Mouse (Mus musculus) cerebellum, adult (tissue): ENCODE measurements at regions not wholly inside any gene's neighbourhood (a gene's known extent, or its start where the extent isn't known, plus 50 kb on each side); places are given as distances from the start of the nearest gene placed in this dataset.
"Not testable (repeated sequence)": the region's sequence is repeated elsewhere in the genome, so short reads cannot be mapped to it uniquely, and the experiment has no call there.

Experiments used
- ATAC-seq: cut with Nextera tagmentation; 2 replicates; pipeline ENCODE4 v1.9.2; 2017; ENCODE audit warnings: mild to moderate bottlenecking, moderate library complexity, mixed read lengths; ENCODE audit not compliant: insufficient number of reproducible peaks, low FRiP score, low TSS enrichment

DNA sequence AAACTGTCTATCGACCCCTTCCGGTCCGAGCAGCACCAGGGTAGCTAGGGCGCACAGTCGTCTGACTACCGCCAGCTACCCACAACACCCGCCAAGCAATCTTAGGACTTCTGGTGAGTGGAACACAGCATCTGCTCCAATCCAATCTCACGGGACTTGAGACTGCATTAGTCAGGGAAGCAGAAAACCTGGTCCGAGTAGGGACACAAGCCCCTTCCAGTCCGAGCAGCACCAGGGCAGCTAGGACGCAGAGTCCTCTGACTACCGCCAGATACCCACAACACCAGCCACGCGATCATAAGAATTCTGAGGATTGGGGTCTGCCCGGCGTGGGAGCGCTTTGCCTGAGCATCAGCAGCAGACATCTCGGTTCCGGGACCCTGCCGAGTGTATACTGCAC lies 79.6 kb downstream of the Gm10715 start:
- ATAC-seq: not testable (repeated sequence)

DNA sequence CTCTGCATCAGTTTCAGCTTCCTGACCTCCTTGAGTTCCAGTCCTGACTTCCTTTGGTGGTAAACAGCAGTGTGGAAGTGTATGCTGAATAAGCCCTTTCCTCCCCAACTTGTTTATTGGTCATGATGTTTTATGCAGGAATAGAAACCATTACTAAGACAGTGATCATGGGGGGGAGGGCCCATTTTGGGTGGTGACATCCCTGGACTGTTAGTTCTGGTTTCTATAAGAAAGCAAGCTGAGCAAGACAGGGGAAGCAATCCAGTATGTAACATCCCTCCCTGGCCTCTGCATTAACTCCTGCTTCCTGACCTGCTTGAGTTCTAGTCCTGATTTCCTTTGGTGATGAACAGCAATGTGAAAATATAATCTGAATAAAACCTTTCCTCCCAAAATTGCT lies 124.5 kb downstream of the Gm10715 start:
- ATAC-seq: no peak

GRCm38 (mm10) chr9:3184343-3184742 lies 147.7 kb downstream of the Gm10715 start:
- no peak for ATAC-seq

DNA sequence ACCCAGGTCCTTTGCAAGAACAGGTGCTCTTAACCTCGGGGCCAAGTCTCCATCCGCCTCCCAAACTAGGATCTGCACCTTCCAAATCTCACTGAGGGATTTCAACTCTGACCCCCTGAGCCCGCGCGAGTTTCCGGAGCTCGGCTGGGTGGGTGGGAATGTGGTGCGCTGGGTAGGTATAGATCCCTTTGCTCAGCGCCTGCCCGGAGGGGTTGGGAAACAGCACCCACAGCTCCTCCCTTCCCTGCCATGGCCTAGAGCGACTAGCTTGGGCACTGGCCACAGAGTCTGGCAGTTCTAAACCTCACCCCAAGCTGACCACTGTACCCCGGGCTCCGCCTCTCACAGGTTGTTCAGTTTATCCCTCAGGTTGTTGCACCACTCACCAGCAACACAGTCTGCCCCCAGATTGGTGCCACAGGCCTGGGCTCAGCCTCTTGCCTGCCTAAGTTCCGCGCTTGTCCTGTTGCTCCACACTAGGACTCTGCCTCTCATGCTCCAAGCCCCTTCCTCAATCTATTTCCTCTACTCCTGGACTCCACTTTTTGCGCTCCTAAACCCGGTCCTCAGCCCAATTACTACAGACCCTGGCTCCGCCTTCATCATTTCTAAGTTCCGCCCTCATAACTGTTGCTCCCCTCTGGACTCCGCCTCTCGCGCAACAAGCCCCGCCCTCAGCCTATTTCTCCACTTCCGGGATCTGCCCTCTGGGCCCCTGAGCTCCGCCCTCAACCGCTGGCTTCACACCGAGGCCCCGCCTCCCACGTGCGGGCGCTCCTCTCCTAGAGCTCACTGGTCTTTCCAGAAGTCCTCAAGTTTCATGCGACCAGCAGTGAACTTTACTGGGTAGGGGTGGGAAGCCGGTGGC lies 135.6 kb upstream of the Alkbh8 start:
- ATAC-seq: no peak

- ATAC-seq: not testable (repeated sequence)
Measured at GRCm38 (mm10) chr9:3200019-3200347, 135.0 kb upstream of the Alkbh8 start.

DNA sequence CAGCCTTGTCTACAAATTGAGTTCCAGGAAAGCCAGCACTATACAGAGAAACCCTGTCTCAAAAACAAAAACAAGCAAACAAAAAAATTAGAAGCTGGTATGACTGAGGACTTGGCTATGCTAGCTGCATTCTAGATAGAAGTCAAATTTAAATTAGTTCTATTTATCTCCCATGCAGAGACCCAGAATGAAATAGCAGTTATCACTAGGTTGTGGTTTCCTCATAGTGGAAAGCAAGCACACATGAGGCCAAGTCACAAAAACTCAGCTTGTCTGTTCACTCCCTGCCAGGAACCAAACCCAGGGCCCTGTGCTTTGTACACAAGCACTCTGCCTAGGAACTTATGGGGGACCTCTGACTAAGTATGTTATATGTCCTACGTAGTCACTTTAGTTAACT lies 126.8 kb upstream of the Alkbh8 start:
- not testable (repeated sequence) for ATAC-seq

DNA sequence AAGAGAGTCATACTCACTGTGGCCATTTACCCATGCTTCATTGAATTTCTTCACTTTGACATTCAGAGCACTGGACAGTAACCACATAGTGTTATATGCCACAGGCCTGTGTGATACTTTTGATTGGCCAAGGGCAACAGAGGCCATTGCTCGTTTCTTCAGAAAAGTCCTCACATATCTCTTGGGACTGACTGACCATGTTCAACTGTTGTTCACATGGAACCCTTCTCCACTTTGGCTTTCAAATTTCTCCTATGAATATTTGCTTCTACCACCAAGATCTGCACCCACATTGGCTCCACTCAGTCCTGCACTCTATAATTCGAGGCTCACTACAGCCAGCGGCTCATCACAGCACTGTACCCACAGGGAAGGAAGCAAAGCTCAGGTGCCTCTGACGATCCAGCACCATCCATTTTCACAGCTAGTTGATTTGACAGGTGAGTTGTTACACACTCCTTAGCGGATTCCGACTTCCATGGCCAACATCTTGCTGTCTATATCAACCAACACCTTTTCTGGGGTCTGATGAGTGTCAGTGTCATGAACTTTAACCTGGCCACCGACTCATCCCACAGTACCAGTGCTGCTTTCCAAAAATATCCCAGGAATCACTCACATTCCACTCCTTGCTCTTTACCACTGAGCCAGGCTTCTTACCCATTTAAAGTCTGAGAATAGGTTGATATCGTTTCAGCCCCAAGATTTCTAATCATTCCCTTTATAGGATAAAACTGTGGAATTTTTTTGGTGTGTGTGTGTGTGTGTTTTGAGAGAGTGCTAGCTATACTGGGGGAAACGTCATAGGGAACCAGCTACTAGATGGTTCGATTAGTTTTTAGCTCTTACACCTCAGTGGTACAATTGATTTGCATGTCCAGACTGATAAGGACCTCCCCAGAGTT lies 76.3 kb upstream of the Alkbh8 start:
- peak; percentile 99 for ATAC-seq

- no peak for ATAC-seq
Measured at GRCm38 (mm10) chr9:3260181-3260580, 74.8 kb upstream of the Alkbh8 start.

- no peak for ATAC-seq
Measured at GRCm38 (mm10) chr9:3260860-3261259, 74.1 kb upstream of the Alkbh8 start.

DNA sequence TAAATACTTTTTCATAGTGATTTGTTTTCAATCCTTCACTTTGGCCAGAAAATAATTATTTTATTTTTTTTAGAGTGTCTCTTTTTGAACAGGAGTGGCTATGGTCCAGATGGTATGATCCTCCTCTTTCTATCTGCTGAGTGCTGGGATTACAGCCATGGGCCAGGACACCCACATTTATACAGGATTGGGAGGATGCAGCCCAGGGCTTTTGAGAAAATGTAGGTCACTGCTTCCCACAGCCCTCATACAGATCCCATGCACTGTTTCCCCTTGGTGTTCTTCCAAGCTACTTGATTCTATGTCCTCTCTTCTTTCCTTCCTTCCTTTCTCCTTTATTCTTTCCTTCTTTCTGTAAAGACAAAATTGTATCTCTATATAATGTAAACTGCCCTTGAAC lies 70.5 kb upstream of the Alkbh8 start:
- ATAC-seq: no peak

DNA sequence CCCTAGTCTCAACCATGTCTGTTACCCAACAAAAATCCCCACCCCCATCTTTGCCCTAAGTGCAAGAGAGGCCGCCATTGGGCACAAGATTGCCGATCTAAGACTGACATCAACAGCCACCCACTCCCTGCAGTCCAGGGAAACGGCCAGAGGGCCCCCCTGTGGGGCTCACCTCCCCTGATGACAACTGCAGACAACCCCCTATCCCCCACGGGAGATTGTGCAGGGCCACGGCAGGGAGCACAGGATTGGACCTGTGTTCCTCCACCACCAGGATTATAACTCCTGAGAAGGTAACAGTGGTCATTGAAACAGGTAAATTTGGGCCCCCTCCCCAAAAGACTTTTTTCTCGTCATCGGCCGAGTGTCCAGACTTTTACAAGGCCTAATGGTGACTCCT lies 54.4 kb upstream of the Alkbh8 start:
- ATAC-seq: not testable (repeated sequence)

DNA sequence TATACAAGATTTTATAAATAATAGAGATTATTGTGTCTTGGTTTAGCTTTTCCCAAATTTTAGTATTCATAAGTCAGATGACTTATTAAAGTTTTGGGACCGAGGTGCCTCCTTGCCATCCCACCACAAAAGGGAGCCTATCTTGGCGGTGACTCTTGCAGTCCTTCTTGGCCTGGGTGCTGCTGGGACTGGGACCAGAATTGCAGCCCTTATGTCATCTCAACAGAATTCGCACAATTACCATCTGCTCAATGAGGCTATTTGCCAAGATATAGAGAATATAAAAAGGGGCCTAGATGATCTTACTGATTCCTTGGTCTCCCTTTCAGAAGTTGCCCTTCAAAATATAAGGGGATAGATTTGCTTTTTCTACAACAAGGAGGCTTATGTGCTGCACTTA lies 53.0 kb upstream of the Alkbh8 start:
- ATAC-seq: not testable (repeated sequence)

DNA sequence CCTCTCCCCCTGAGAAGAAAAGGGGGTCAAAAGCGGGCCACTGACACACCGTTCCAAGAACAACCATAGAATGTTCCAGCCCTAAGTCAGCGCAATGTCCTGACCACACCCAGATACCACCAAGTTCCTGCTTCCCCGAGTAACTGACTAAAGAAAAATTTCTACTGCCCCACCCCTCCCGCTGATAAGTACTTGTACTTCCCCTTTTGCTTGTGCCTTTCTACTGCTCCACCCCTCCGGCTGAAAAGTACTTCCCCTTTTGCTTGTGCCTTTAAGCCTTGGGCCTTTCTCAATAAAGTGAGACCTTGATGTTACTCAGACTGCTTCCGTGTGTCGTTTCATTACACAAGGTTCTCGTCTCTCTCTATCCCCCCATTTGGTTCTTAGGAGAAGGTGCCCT lies 51.6 kb upstream of the Alkbh8 start:
- not testable (repeated sequence) for ATAC-seq
